Mouse (Mus musculus): ENCODE data around the gene Atp1b4. TPM values are rescaled to one million over a fixed set of nuclear protein-coding genes. Genes with fewer than 3 reads are reported as not detected.

The Atp1b4 gene
- polyA plus RNA-seq, 1 experiment, result not detected

Other genes with a start within 250 kb of the Atp1b4 start
- not detected in 2 replicates for gene Rhox10, start 249.7 kb upstream of the Atp1b4 start, polyA plus RNA-seq (2011; ENCODE audit: insufficient read length, low read depth, missing spikeins)
- not detected in 2 replicates for gene Rhox11, start 231.0 kb upstream of the Atp1b4 start, polyA plus RNA-seq (2011; ENCODE audit: insufficient read length, low read depth, missing spikeins)
- gene Rhox12, start 205.3 kb upstream of the Atp1b4 start, polyA plus RNA-seq (2011; ENCODE audit: insufficient read length, low read depth, missing spikeins), result not detected in 2 replicates
- not detected in 2 replicates for gene Rhox13, start 195.0 kb upstream of the Atp1b4 start, polyA plus RNA-seq (2011; ENCODE audit: insufficient read length, low read depth, missing spikeins)
- 24.8 and 28.4 TPM in 2 replicates for gene Zbtb33, start 126.4 kb upstream of the Atp1b4 start, polyA plus RNA-seq (2011; ENCODE audit: insufficient read length, low read depth, missing spikeins)
- gene Tmem255a, start 63.7 kb upstream of the Atp1b4 start, polyA plus RNA-seq (2011; ENCODE audit: insufficient read length, low read depth, missing spikeins), result 0.30 TPM in 1 of 2 replicates, not detected in the other
- 485 and 547 TPM in 2 replicates for gene Lamp2, start 140.3 kb downstream of the Atp1b4 start, polyA plus RNA-seq (2011; ENCODE audit: insufficient read length, low read depth, missing spikeins)